Mouse (Mus musculus): ENCODE data around the gene Wdr38. TPM values are rescaled to one million over a fixed set of nuclear protein-coding genes. Genes with fewer than 3 reads are reported as not detected.

Wdr38 gene
- polyA plus RNA-seq, 1 experiment, result 0.44 TPM

- DNase-seq (ENCODE audit: low read depth in 1 of 2, low spot score in 2 of 2), result no peak
- TF ChIP-seq POLR2A (IDR thresholded peaks at IDR 0.05; ENCODE audit: low read depth, low read length), result no peak
- TF ChIP-seq CTCF (IDR thresholded peaks at IDR 0.05; ENCODE audit: extremely low read depth, insufficient read depth, insufficient read length, insufficient replicate concordance), result no peak
- H3K4me1 ChIP-seq (ENCODE audit: control insufficient read depth, insufficient read depth, insufficient read length), result peaks cover 13% of the 10 kb centered on the region; the same call in 1 of the 2 replicates
- no peaks in the 10 kb centered on the region for H3K27me3 ChIP-seq (ENCODE audit: control insufficient read depth, insufficient read depth, low read length)
- H3K4me3 ChIP-seq (ENCODE audit: extremely low read depth, insufficient read depth, insufficient read length), result no peak overlapping the region
- 51% methylated on average over 8 of the region's 8 CpGs for WGBS
- H3K27ac ChIP-seq (ENCODE audit: insufficient read depth, low read length), result no peak overlapping the region
- peaks cover 22% of the 10 kb centered on the region for H3K36me3 ChIP-seq (ENCODE audit: control insufficient read depth, insufficient read depth, low read length)
These were observed 5.8 kb downstream of the Wdr38 start for GRCm38 (mm10) chr2:39003106-39003505.

GRCm38 (mm10) chr2:39003512-39003911 lies 6.2 kb downstream of the Wdr38 start:
- no peaks in the 10 kb centered on the region for H3K27me3 ChIP-seq (ENCODE audit: control insufficient read depth, insufficient read depth, low read length)
- no peak overlapping the region for H3K4me3 ChIP-seq (ENCODE audit: extremely low read depth, insufficient read depth, insufficient read length)
- 68% methylated on average over 5 of the region's 5 CpGs for WGBS
- H3K27ac ChIP-seq (ENCODE audit: insufficient read depth, low read length), result no peak overlapping the region
- no peak for DNase-seq (ENCODE audit: low read depth in 1 of 2, low spot score in 2 of 2)
- peaks cover 22% of the 10 kb centered on the region for H3K36me3 ChIP-seq (ENCODE audit: control insufficient read depth, insufficient read depth, low read length)
- H3K4me1 ChIP-seq (ENCODE audit: control insufficient read depth, insufficient read depth, insufficient read length), result peaks cover 13% of the 10 kb centered on the region; the same call in 1 of the 2 replicates
- TF ChIP-seq CTCF (IDR thresholded peaks at IDR 0.05; ENCODE audit: extremely low read depth, insufficient read depth, insufficient read length, insufficient replicate concordance), result no peak
- no peak for TF ChIP-seq POLR2A (IDR thresholded peaks at IDR 0.05; ENCODE audit: low read depth, low read length)

- no peaks in the 10 kb centered on the region for H3K27me3 ChIP-seq (ENCODE audit: control insufficient read depth, insufficient read depth, low read length)
- 4% methylated on average over 11 of the region's 11 CpGs for WGBS
- TF ChIP-seq POLR2A (IDR thresholded peaks at IDR 0.05; ENCODE audit: low read depth, low read length) (no peak), CTCF (IDR thresholded peaks at IDR 0.05; ENCODE audit: extremely low read depth, insufficient read depth, insufficient read length, insufficient replicate concordance) (no peak)
- H3K36me3 ChIP-seq (ENCODE audit: control insufficient read depth, insufficient read depth, low read length), result peaks cover 22% of the 10 kb centered on the region
- H3K27ac ChIP-seq (ENCODE audit: insufficient read depth, low read length), result peak overlapping the region; percentile 36; the same call in 1 of the 2 replicates
- peaks cover 13% of the 10 kb centered on the region; the same call in 1 of the 2 replicates for H3K4me1 ChIP-seq (ENCODE audit: control insufficient read depth, insufficient read depth, insufficient read length)
- peak overlapping the region; percentile 96 for H3K4me3 ChIP-seq (ENCODE audit: extremely low read depth, insufficient read depth, insufficient read length)
- DNase-seq (ENCODE audit: low read depth in 1 of 2, low spot score in 2 of 2), result no peak
These were observed 7.1 kb downstream of the Wdr38 start for GRCm38 (mm10) chr2:39004372-39004771.

- peak; percentile 83 to 89 for DNase-seq (ENCODE audit: low read depth in 1 of 2, low spot score in 2 of 2)
These were observed 7.7 kb downstream of the Wdr38 start, which contains the start of gene Arpc5l for GRCm38 (mm10) chr2:39004880-39005435. Gene Arpc5l, plus strand, starts transcription at chr2:39005348.

GRCm38 (mm10) chr2:39005574-39006079 lies 8.4 kb downstream of the Wdr38 start, which contains the start of gene Rpl35:
Gene Rpl35, minus strand, starts transcription at chr2:39005624.
- Histone ChIP-seq H3K27ac (ENCODE audit: insufficient read depth, low read length) (peak within 1 kb of the TSS; percentile 67), H3K4me1 (ENCODE audit: control insufficient read depth, insufficient read depth, insufficient read length) (peaks cover 20% of the 10 kb centered on the region; the same call in 1 of the 2 replicates), H3K27me3 (ENCODE audit: control insufficient read depth, insufficient read depth, low read length) (no peaks in the 10 kb centered on the region), H3K4me3 (ENCODE audit: extremely low read depth, insufficient read depth, insufficient read length) (peak within 1 kb of the TSS; percentile 96), H3K36me3 (ENCODE audit: control insufficient read depth, insufficient read depth, low read length) (peaks cover 15% of the 10 kb centered on the region)
- WGBS, result 10% methylated on average over 15 of the region's 15 CpGs
- TF ChIP-seq POLR2A (IDR thresholded peaks at IDR 0.05; ENCODE audit: low read depth, low read length) (no peak), CTCF (IDR thresholded peaks at IDR 0.05; ENCODE audit: extremely low read depth, insufficient read depth, insufficient read length, insufficient replicate concordance) (peak; percentile 15; the same call in 1 of the 2 replicates)
- DNase-seq (ENCODE audit: low read depth in 1 of 2, low spot score in 2 of 2), result peak; percentile 49 to 75

More at GRCm38 (mm10) chr2:39004880-39005435, 7.7 kb downstream of the Wdr38 start, which contains the start of gene Arpc5l:
- H3K27me3 ChIP-seq (ENCODE audit: control insufficient read depth, insufficient read depth, low read length), result no peaks in the 10 kb centered on the region
- peaks cover 17% of the 10 kb centered on the region; the same call in 1 of the 2 replicates for H3K4me1 ChIP-seq (ENCODE audit: control insufficient read depth, insufficient read depth, insufficient read length)
- H3K36me3 ChIP-seq (ENCODE audit: control insufficient read depth, insufficient read depth, low read length), result peaks cover 22% of the 10 kb centered on the region
- H3K27ac ChIP-seq (ENCODE audit: insufficient read depth, low read length), result peak within 1 kb of the TSS; percentile 67
- TF ChIP-seq POLR2A (IDR thresholded peaks at IDR 0.05; ENCODE audit: low read depth, low read length) (peak; percentile 60), CTCF (IDR thresholded peaks at IDR 0.05; ENCODE audit: extremely low read depth, insufficient read depth, insufficient read length, insufficient replicate concordance) (no peak)
- H3K4me3 ChIP-seq (ENCODE audit: extremely low read depth, insufficient read depth, insufficient read length), result peak within 1 kb of the TSS; percentile 96
- under 1% methylated on average over 58 of the region's 58 CpGs for WGBS

- WGBS, result 89% methylated on average over 14 of the region's 14 CpGs
- Histone ChIP-seq H3K27me3 (ENCODE audit: control insufficient read depth, insufficient read depth, low read length) (no peaks in the 10 kb centered on the region), H3K36me3 (ENCODE audit: control insufficient read depth, insufficient read depth, low read length) (peaks cover 11% of the 10 kb centered on the region), H3K4me1 (ENCODE audit: control insufficient read depth, insufficient read depth, insufficient read length) (peaks cover 20% of the 10 kb centered on the region; the same call in 1 of the 2 replicates), H3K27ac (ENCODE audit: insufficient read depth, low read length) (no peak overlapping the region), H3K4me3 (ENCODE audit: extremely low read depth, insufficient read depth, insufficient read length) (0 out of 2 replicates have a peak overlapping the region, but pooled peaks have one; percentile 34)
- no peak for DNase-seq (ENCODE audit: low read depth in 1 of 2, low spot score in 2 of 2)
- TF ChIP-seq CTCF (IDR thresholded peaks at IDR 0.05; ENCODE audit: extremely low read depth, insufficient read depth, insufficient read length, insufficient replicate concordance) (no peak), POLR2A (IDR thresholded peaks at IDR 0.05; ENCODE audit: low read depth, low read length) (no peak)
These were observed 9.0 kb downstream of the Wdr38 start for GRCm38 (mm10) chr2:39006149-39006730.

Measured in spleen, adult 2 months (tissue).